ENCODE assay signal across 9 mouse cellular contexts in genomic region chr3:41058395-41058794, GRCm38 (mm10). TPM values are rescaled to one million over a fixed set of nuclear protein-coding genes. Genes with fewer than 3 reads are reported as not detected.
DNase-seq lines count a peak whose midpoint lies in the region; ATAC-seq and TF ChIP-seq lines count a peak whose summit lies in the region.
"Had no signal": no experiment of that assay in that cellular context is flagged by ENCODE, and none has a peak within 500 bp of the region (broad histone marks: within the 10 kb centered on the region; RNA-seq: fewer than 3 reads in every experiment).

No protein-coding gene starts in this region.

- H3K4me3 ChIP-seq in liver, adult 2 months (ENCODE audit: insufficient read depth, low read depth, low read length) = no peak overlapping the region
- no peak overlapping the region for H3K4me3 ChIP-seq in liver, embryonic 11.5 days (ENCODE audit: low read depth, low read length)
- H3K4me3 ChIP-seq in liver, postnatal 0 days (ENCODE audit: low read depth, low read length) = no peak overlapping the region

- WGBS in liver, adult 2 months = 48% methylated on average over 2 of the region's 2 CpGs
- 73% methylated on average over 2 of the region's 2 CpGs for WGBS in liver, embryonic 11.5 days
- WGBS in liver, postnatal 0 days (ENCODE audit: insufficient replicate concordance) = 71% methylated on average over 2 of the region's 2 CpGs

- H3K9ac ChIP-seq in liver, adult 2 months (ENCODE audit: low read depth, low read length) = no peak overlapping the region
- H3K9ac ChIP-seq in liver, embryonic 11.5 days (ENCODE audit: low read depth, low read length) = no peak overlapping the region
- no peak overlapping the region for H3K9ac ChIP-seq in liver, postnatal 0 days (replicated peaks)

- no peak for ATAC-seq in liver, embryonic 11.5 days (replicated peaks; ENCODE audit: low FRiP score)
- ATAC-seq in liver, postnatal 0 days = no peak
- no peak for ATAC-seq in erythroid progenitor cell, adult 5-6 weeks (replicated peaks; ENCODE audit: low FRiP score, poor library complexity, severe bottlenecking)

- H3K4me1 ChIP-seq in liver, adult 2 months (ENCODE audit: control insufficient read depth, insufficient read depth, low read length) = peaks cover 11% of the 10 kb centered on the region; the same call in 1 of the 2 replicates
- no peaks in the 10 kb centered on the region for H3K4me1 ChIP-seq in liver, embryonic 11.5 days (replicated peaks; ENCODE audit: control insufficient read depth, insufficient read depth, low read length)
- no peaks in the 10 kb centered on the region for H3K4me1 ChIP-seq in liver, postnatal 0 days (ENCODE audit: insufficient read depth)

- no peaks in the 10 kb centered on the region for H3K9me3 ChIP-seq in liver, embryonic 11.5 days (ENCODE audit: control insufficient read depth, low read length)
- no peaks in the 10 kb centered on the region for H3K9me3 ChIP-seq in liver, postnatal 0 days (ENCODE audit: low read length)

- H3K79me2 ChIP-seq in liver, adult 2 months (ENCODE audit: control insufficient read depth, insufficient read depth, low read length) = no peaks in the 10 kb centered on the region

- no peak for TF ChIP-seq POLR2A in liver, adult 2 months (IDR thresholded peaks at IDR 0.05; ENCODE audit: extremely low read depth, insufficient read depth, low read length)

- H3K4me2 ChIP-seq in liver, embryonic 11.5 days = no peak overlapping the region
- no peak overlapping the region for H3K4me2 ChIP-seq in liver, postnatal 0 days (ENCODE audit: low read depth, low read length)

- TF ChIP-seq CTCF in liver, adult 2 months (IDR thresholded peaks at IDR 0.05; ENCODE audit: low read depth, low read length) = no peak
- TF ChIP-seq CTCF in liver, postnatal 0 days (IDR thresholded peaks at IDR 0.05; ENCODE audit: low read depth) = no peak

- H3K27ac ChIP-seq in liver, adult 2 months (replicated peaks; ENCODE audit: insufficient read depth, low read depth, low read length) = no peak overlapping the region
- no peak overlapping the region for H3K27ac ChIP-seq in liver, embryonic 11.5 days (ENCODE audit: low read depth, low read length)
- H3K27ac ChIP-seq in liver, postnatal 0 days (ENCODE audit: low read depth) = no peak overlapping the region
- H3K27ac ChIP-seq: macrophage had no signal

- no peaks in the 10 kb centered on the region for H3K27me3 ChIP-seq in liver, adult 2 months (ENCODE audit: control insufficient read depth, insufficient read depth, low read length)
- H3K27me3 ChIP-seq in liver, embryonic 11.5 days (replicated peaks; ENCODE audit: control insufficient read depth, insufficient read depth, low read length) = no peaks in the 10 kb centered on the region
- no peaks in the 10 kb centered on the region for H3K27me3 ChIP-seq in liver, postnatal 0 days (ENCODE audit: insufficient read depth, low read length)

- peak; percentile 46 for DNase-seq in liver, adult 2 months (ENCODE audit: extremely low read depth, low read depth, low spot score)
- no peak for DNase-seq in liver, embryonic 11.5 days (ENCODE audit: low spot score)
- DNase-seq in cerebellum, adult 11-12 months = peak; percentile 70
- DNase-seq in layer of hippocampus, adult 11-12 months (ENCODE audit: low spot score) = peak; percentile 69
- DNase-seq in lung, postnatal 36 days = peak; percentile 26
- DNase-seq in urinary bladder, adult 18-20 months (ENCODE audit: low spot score in 2 of 2) = no peak
- DNase-seq in liver, postnatal 0 days = no peak

- H3K36me3 ChIP-seq in liver, adult 2 months (ENCODE audit: control insufficient read depth, insufficient read depth, low read length) = no peaks in the 10 kb centered on the region
- no peaks in the 10 kb centered on the region for H3K36me3 ChIP-seq in liver, embryonic 11.5 days (ENCODE audit: control insufficient read depth, insufficient read depth, low read length)
- H3K36me3 ChIP-seq in liver, postnatal 0 days (replicated peaks; ENCODE audit: insufficient read depth, low read length) = no peaks in the 10 kb centered on the region

- no peak for TF ChIP-seq EP300 in liver, postnatal 0 days (IDR thresholded peaks at IDR 0.05; ENCODE audit: low read depth)

RNA-seq across cellular contexts. Expression of gene Pgrmc2, which starts 24.5 kb away (rescaled TPM):
- total RNA-seq in liver, adult 2 months (2014; rRNA removed) = 18.3 and 21.2 TPM in 2 replicates
- 19.9 and 24.5 TPM in 2 replicates for polyA plus RNA-seq in liver, adult 2 months (2012; rRNA removed)
- polyA plus RNA-seq in liver, embryonic 11.5 days (2014; fragmentation: Nextera tagmentation; extraction: Ambion mirVana) = 28.3 and 29.4 TPM in 2 replicates
- polyA plus RNA-seq in liver, postnatal 0 days (2015; fragmentation: Nextera tagmentation; extraction: Ambion mirVana) = 17.1 and 18.6 TPM in 2 replicates
- 42.8 and 54.4 TPM in 2 replicates for total RNA-seq in erythroid progenitor cell, adult 5-6 weeks (2015; ENCODE audit: low replicate concordance)
- total RNA-seq in erythroid progenitor cell, adult 5-6 weeks (2017; ENCODE audit: low replicate concordance) = 32.1 and 42.9 TPM in 2 replicates

Comparison
In these comparisons a context has a peak if more than half of its experiments do, and no peak if none do; other contexts are left out.
1. DNase-seq: peak in liver, adult 2 months (single experiment), cerebellum, adult 11-12 months (single experiment), layer of hippocampus, adult 11-12 months (single experiment) and lung, postnatal 36 days (single experiment); none in liver, embryonic 11.5 days (single experiment), urinary bladder, adult 18-20 months (0 of 2) and liver, postnatal 0 days (single experiment).